Mouse (Mus musculus): ENCODE data around the gene Tub. TPM values are rescaled to one million over a fixed set of nuclear protein-coding genes. Genes with fewer than 3 reads are reported as not detected.

Tub gene
- total RNA-seq, 2 experiments from 2014 or later: 106 to 143 TPM

GRCm38 (mm10) chr7:108966742-108967362 is 16.7 kb downstream of the Tub start:
- peak; percentile 58 to 63 for DNase-seq (ENCODE audit: low spot score in 2 of 2)
- intact Hi-C loops (cut with DNase I): loop anchor here (2.0 kb wide), 1 partner anchor 54 kb away; no protein-coding TSS in a partner anchor

GRCm38 (mm10) chr7:108968201-108968600 is 18.1 kb downstream of the Tub start:
- DNase-seq (ENCODE audit: low spot score in 2 of 2): no peak
- intact Hi-C loops (cut with DNase I): no loop called here

GRCm38 (mm10) chr7:108972273-108972672 is 22.1 kb downstream of the Tub start:
- DNase-seq (ENCODE audit: low spot score in 2 of 2): no peak
- intact Hi-C loops (cut with DNase I): no loop called here

GRCm38 (mm10) chr7:108985934-108986708 is 36.0 kb downstream of the Tub start:
- no peak for DNase-seq (ENCODE audit: low spot score in 2 of 2)
- intact Hi-C loops (cut with DNase I): no loop called here

- intact Hi-C loops (cut with DNase I): no loop called here
- DNase-seq (ENCODE audit: low spot score in 2 of 2): peak; percentile 72 to 80
These were observed 41.1 kb downstream of the Tub start for GRCm38 (mm10) chr7:108991207-108991606.

- intact Hi-C loops (cut with DNase I): no loop called here
- no peak for DNase-seq (ENCODE audit: low spot score in 2 of 2)
These were observed 43.1 kb downstream of the Tub start for GRCm38 (mm10) chr7:108993230-108993629.

- DNase-seq (ENCODE audit: low spot score in 2 of 2): no peak
- intact Hi-C loops (cut with DNase I): no loop called here
These were observed 43.7 kb downstream of the Tub start for GRCm38 (mm10) chr7:108993881-108994291.

GRCm38 (mm10) chr7:108996156-108996555 is 46.0 kb downstream of the Tub start:
- intact Hi-C loops (cut with DNase I): no loop called here
- DNase-seq (ENCODE audit: low spot score in 2 of 2): no peak

GRCm38 (mm10) chr7:109000315-109000954 is 50.3 kb downstream of the Tub start:
- DNase-seq (ENCODE audit: low spot score in 2 of 2): peak; percentile 50 to 68

GRCm38 (mm10) chr7:109001971-109002370 is 51.8 kb downstream of the Tub start:
- intact Hi-C loops (cut with DNase I): no loop called here
- no peak for DNase-seq (ENCODE audit: low spot score in 2 of 2)

More at GRCm38 (mm10) chr7:109000315-109000954, 50.3 kb downstream of the Tub start:
- intact Hi-C loops (cut with DNase I): no loop called here

- intact Hi-C loops (cut with DNase I): no loop called here
- DNase-seq (ENCODE audit: low spot score in 2 of 2): no peak
These were observed 53.5 kb downstream of the Tub start for GRCm38 (mm10) chr7:109003653-109004052.

GRCm38 (mm10) chr7:109009260-109009659 is 59.1 kb downstream of the Tub start:
- no peak for DNase-seq (ENCODE audit: low spot score in 2 of 2)
- intact Hi-C loops (cut with DNase I): no loop called here

GRCm38 (mm10) chr7:109010720-109011595 is 60.8 kb downstream of the Tub start:
- peak; percentile 64 to 84 for DNase-seq (ENCODE audit: low spot score in 2 of 2)
- intact Hi-C loops (cut with DNase I): no loop called here

GRCm38 (mm10) chr7:109011596-109012180 is 61.5 kb downstream of the Tub start:
- intact Hi-C loops (cut with DNase I): no loop called here

GRCm38 (mm10) chr7:109012575-109012974 is 62.4 kb downstream of the Tub start:
- DNase-seq (ENCODE audit: low spot score in 2 of 2): no peak
- intact Hi-C loops (cut with DNase I): no loop called here

More at GRCm38 (mm10) chr7:109011596-109012180, 61.5 kb downstream of the Tub start:
- DNase-seq (ENCODE audit: low spot score in 2 of 2): peak; percentile 63 to 68

GRCm38 (mm10) chr7:109012998-109013625 is 63.0 kb downstream of the Tub start:
- DNase-seq (ENCODE audit: low spot score in 2 of 2): peak; percentile 60 to 75
- intact Hi-C loops (cut with DNase I): no loop called here

GRCm38 (mm10) chr7:109014851-109015250 is 64.7 kb downstream of the Tub start:
- no peak for DNase-seq (ENCODE audit: low spot score in 2 of 2)
- intact Hi-C loops (cut with DNase I): no loop called here

GRCm38 (mm10) chr7:109016378-109016923 is 66.3 kb downstream of the Tub start:
- no peak for DNase-seq (ENCODE audit: low spot score in 2 of 2)
- intact Hi-C loops (cut with DNase I): no loop called here
